Mouse (Mus musculus): Measurements from ENCODE around the gene Metap1. TPM values are rescaled to one million over a fixed set of nuclear protein-coding genes. Genes with fewer than 3 reads are reported as not detected.

The Metap1 gene
- total and polyA plus RNA-seq, 2 experiments from 2014 or later: 49.8 to 50.7 TPM

- no peaks in the 10 kb centered on the region for H3K9me3 ChIP-seq (ENCODE audit: low read length)
- 79% methylated on average over 5 of the region's 5 CpGs for WGBS
- H3K27ac ChIP-seq (ENCODE audit: low read depth, low read length): no peak overlapping the region
- H3K4me3 ChIP-seq (ENCODE audit: low read depth, low read length): no peak overlapping the region
- no peaks in the 10 kb centered on the region for H3K27me3 ChIP-seq (ENCODE audit: insufficient read depth, low read length)
- DNase-seq (ENCODE audit: low spot score) (no peak), ATAC-seq (ENCODE audit: low FRiP score) (no peak)
- 0 out of 2 replicates have a peak, but pooled peaks cover 2% of the 10 kb centered on the region for H3K4me1 ChIP-seq (ENCODE audit: insufficient read depth, low read length)
- H3K9ac ChIP-seq (replicated peaks; ENCODE audit: low read length, poor library complexity, severe bottlenecking): no peak overlapping the region
- no peak overlapping the region for H3K4me2 ChIP-seq (ENCODE audit: low read depth, low read length, poor library complexity, severe bottlenecking)
- TF ChIP-seq CTCF (IDR thresholded peaks at IDR 0.05): no peak
- H3K36me3 ChIP-seq (ENCODE audit: insufficient read depth, low read length): no peaks in the 10 kb centered on the region
Measured at GRCm38 (mm10) chr3:138510471-138510870, 21.2 kb upstream of the Metap1 start.

DNA sequence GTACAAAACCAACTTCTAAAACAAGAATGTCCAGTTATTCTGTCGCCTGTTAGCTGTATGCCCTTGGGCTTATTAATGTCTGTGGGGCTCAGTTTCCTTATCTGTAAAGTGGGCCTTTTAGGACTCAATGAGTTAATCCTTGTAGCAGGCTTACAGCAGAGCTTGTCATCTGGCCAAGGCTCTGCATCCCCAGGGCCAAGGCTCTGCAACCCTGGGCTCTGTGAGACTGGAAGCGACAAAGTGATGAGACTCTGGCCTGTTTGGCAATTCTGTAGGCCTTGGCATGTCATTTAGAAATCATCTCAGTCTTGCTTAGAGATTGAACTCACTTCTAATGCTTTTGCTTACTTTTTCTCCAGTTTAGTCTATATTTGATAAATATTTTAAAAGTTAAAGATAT, 20.3 kb upstream of the Metap1 start:
- H3K4me2 ChIP-seq (ENCODE audit: low read depth, low read length, poor library complexity, severe bottlenecking): no peak overlapping the region
- H3K4me1 ChIP-seq (ENCODE audit: insufficient read depth, low read length): no peaks in the 10 kb centered on the region
- no peak overlapping the region for H3K27ac ChIP-seq (ENCODE audit: low read depth, low read length)
- 86% methylated on average over 2 of the region's 2 CpGs for WGBS
- H3K27me3 ChIP-seq (ENCODE audit: insufficient read depth, low read length): no peaks in the 10 kb centered on the region
- DNase-seq (ENCODE audit: low spot score): no peak
- TF ChIP-seq CTCF (IDR thresholded peaks at IDR 0.05): no peak
- H3K36me3 ChIP-seq (ENCODE audit: insufficient read depth, low read length): no peaks in the 10 kb centered on the region
- no peak for ATAC-seq (ENCODE audit: low FRiP score)
- no peak overlapping the region for H3K9ac ChIP-seq (replicated peaks; ENCODE audit: low read length, poor library complexity, severe bottlenecking)
- no peak overlapping the region for H3K4me3 ChIP-seq (ENCODE audit: low read depth, low read length)
- H3K9me3 ChIP-seq (ENCODE audit: low read length): no peaks in the 10 kb centered on the region

GRCm38 (mm10) chr3:138506749-138507148, 17.4 kb upstream of the Metap1 start:
- Histone ChIP-seq H3K4me3 (ENCODE audit: low read depth, low read length) (no peak overlapping the region), H3K9me3 (ENCODE audit: low read length) (no peaks in the 10 kb centered on the region), H3K36me3 (ENCODE audit: insufficient read depth, low read length) (no peaks in the 10 kb centered on the region), H3K4me1 (ENCODE audit: insufficient read depth, low read length) (no peaks in the 10 kb centered on the region), H3K27me3 (ENCODE audit: insufficient read depth, low read length) (no peaks in the 10 kb centered on the region), H3K27ac (ENCODE audit: low read depth, low read length) (no peak overlapping the region), H3K4me2 (ENCODE audit: low read depth, low read length, poor library complexity, severe bottlenecking) (no peak overlapping the region), H3K9ac (replicated peaks; ENCODE audit: low read length, poor library complexity, severe bottlenecking) (no peak overlapping the region)
- peak; percentile 71 for DNase-seq (ENCODE audit: low spot score)
- WGBS: 54% methylated on average over 6 of the region's 6 CpGs
- no peak for ATAC-seq (ENCODE audit: low FRiP score)
- TF ChIP-seq CTCF (IDR thresholded peaks at IDR 0.05): peak; percentile 76

DNA sequence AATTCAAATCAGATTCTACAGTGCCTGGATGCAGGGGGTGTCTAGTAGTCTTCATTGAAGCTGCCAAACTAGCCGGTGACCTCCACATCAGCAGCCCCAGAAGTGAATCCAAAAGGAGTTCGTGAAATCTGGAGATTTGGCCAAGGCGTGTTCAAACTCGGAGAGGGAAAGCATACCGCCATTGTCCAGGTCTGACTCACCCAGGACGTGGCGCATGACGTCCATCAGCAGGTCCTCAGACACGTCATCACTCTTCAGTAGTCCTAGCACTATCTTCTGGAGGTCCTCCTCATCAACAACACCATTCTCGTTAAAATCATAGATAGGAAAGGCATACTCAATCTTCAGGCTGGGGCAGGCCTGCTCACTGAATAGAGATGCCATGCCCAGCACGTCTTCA, 14.4 kb upstream of the Metap1 start:
- Histone ChIP-seq H3K4me3 (ENCODE audit: low read depth, low read length) (no peak overlapping the region), H3K27ac (ENCODE audit: low read depth, low read length) (no peak overlapping the region), H3K4me2 (ENCODE audit: low read depth, low read length, poor library complexity, severe bottlenecking) (no peak overlapping the region), H3K4me1 (ENCODE audit: insufficient read depth, low read length) (no peaks in the 10 kb centered on the region), H3K9me3 (ENCODE audit: low read length) (no peaks in the 10 kb centered on the region), H3K9ac (replicated peaks; ENCODE audit: low read length, poor library complexity, severe bottlenecking) (no peak overlapping the region), H3K27me3 (ENCODE audit: insufficient read depth, low read length) (no peaks in the 10 kb centered on the region), H3K36me3 (ENCODE audit: insufficient read depth, low read length) (no peaks in the 10 kb centered on the region)
- 91% methylated on average over 11 of the region's 11 CpGs for WGBS
- DNase-seq (ENCODE audit: low spot score) (no peak), ATAC-seq (ENCODE audit: low FRiP score) (no peak)
- TF ChIP-seq CTCF (IDR thresholded peaks at IDR 0.05): no peak

DNA sequence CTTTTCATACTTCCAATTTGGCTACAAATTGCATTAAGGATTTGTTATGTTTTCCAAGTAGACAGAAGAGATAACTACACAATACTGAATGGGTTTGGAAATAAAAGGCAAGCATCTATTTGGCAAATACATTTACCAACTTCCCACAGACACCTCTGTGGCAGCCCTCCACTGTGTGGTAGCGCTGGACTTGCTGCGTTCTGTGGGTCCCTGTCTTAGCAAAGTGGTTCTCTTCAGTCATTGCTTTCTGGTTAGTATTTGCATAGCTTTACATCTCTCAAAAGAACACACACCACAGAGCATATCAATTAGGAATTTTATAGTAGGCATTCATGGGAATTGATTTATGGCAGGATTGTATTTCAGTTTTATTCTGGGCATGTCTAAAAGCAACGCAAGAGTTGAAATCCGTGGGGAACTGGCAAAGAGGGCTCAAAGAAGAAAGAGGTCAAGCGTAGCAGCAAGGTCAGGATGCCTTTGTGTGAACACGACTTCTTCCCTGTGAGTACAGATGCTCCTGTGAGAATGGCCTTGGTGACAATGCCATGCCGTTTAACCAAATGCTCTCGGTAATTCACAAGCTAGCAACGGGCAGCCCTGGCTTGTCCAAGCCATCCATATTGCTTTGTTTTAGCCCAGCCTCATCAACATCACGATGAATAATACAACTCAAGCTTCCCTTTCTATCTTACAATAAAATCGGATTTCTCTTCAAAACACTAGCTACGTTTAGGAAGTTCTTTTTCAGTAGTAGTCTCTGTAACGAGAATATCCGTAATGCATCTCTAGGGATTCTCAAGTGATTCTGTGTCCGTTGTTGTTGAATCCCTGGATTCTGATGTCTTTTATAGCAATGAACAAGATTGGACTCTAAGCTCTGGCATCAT, 10.8 kb upstream of the Metap1 start:
- ATAC-seq (ENCODE audit: low FRiP score) (no peak), DNase-seq (ENCODE audit: low spot score) (no peak)
- Histone ChIP-seq H3K27me3 (ENCODE audit: insufficient read depth, low read length) (no peaks in the 10 kb centered on the region), H3K4me3 (ENCODE audit: low read depth, low read length) (no peak overlapping the region), H3K9ac (replicated peaks; ENCODE audit: low read length, poor library complexity, severe bottlenecking) (0 out of 2 replicates have a peak overlapping the region, but pooled peaks have one; percentile 36), H3K4me2 (ENCODE audit: low read depth, low read length, poor library complexity, severe bottlenecking) (0 out of 2 replicates have a peak overlapping the region, but pooled peaks have one; percentile 1), H3K4me1 (ENCODE audit: insufficient read depth, low read length) (no peaks in the 10 kb centered on the region), H3K9me3 (ENCODE audit: low read length) (no peaks in the 10 kb centered on the region), H3K27ac (ENCODE audit: low read depth, low read length) (no peak overlapping the region), H3K36me3 (ENCODE audit: insufficient read depth, low read length) (no peaks in the 10 kb centered on the region)
- TF ChIP-seq CTCF (IDR thresholded peaks at IDR 0.05): no peak
- 22% methylated on average over 15 of the region's 15 CpGs for WGBS

GRCm38 (mm10) chr3:138498731-138499130, 9.4 kb upstream of the Metap1 start:
- Histone ChIP-seq H3K4me3 (ENCODE audit: low read depth, low read length) (no peak overlapping the region), H3K9ac (replicated peaks; ENCODE audit: low read length, poor library complexity, severe bottlenecking) (no peak overlapping the region), H3K27me3 (ENCODE audit: insufficient read depth, low read length) (no peaks in the 10 kb centered on the region), H3K27ac (ENCODE audit: low read depth, low read length) (no peak overlapping the region), H3K36me3 (ENCODE audit: insufficient read depth, low read length) (no peaks in the 10 kb centered on the region), H3K4me2 (ENCODE audit: low read depth, low read length, poor library complexity, severe bottlenecking) (no peak overlapping the region), H3K9me3 (ENCODE audit: low read length) (no peaks in the 10 kb centered on the region), H3K4me1 (ENCODE audit: insufficient read depth, low read length) (no peaks in the 10 kb centered on the region)
- ATAC-seq (ENCODE audit: low FRiP score) (no peak), DNase-seq (ENCODE audit: low spot score) (no peak)
- no peak for TF ChIP-seq CTCF (IDR thresholded peaks at IDR 0.05)
- WGBS: 81% methylated on average over 4 of the region's 4 CpGs
